Mouse (Mus musculus) forebrain, embryonic 11.5 days (tissue): ENCODE measurements at regions not wholly inside any gene's neighbourhood (a gene's known extent, or its start where the extent isn't known, plus 50 kb on each side); places are given as distances from the start of the nearest gene placed in this dataset.

Source experiments
- ATAC-seq: fragments of 200-750 bp; cut with Nextera tagmentation; replicated peaks from 2 replicates; pipeline ENCODE4 v1.8.0; 2017; ENCODE audit warnings: moderate TSS enrichment; ENCODE audit not compliant: low FRiP score
- DNase-seq: peaks from one replicate; pipeline ENCODE4 v3.0.0-alpha.2; 2017; ENCODE audit warnings: low spot score
- H3K27ac ChIP-seq: fragments of 300-500 bp; sonication (generic); 2 replicates; pipeline ENCODE4 v1.5.1; 2014; ENCODE audit warnings: low read depth, low read length
- H3K27me3 ChIP-seq: fragments of 300-500 bp; sonication (generic); 2 replicates; pipeline ENCODE4 v1.6.1; 2014; ENCODE audit warnings: mild to moderate bottlenecking, low read length, mixed read lengths; ENCODE audit not compliant: control insufficient read depth, insufficient read depth
- H3K36me3 ChIP-seq: fragments of 300-500 bp; sonication (generic); 2 replicates; pipeline ENCODE4 v1.6.1; 2014; ENCODE audit warnings: mild to moderate bottlenecking, low read length, moderate library complexity, mixed read lengths; ENCODE audit not compliant: control insufficient read depth, insufficient read depth
- H3K4me1 ChIP-seq: fragments of 300-500 bp; sonication (generic); replicated peaks from 2 replicates; pipeline ENCODE4 v1.6.1; 2014; ENCODE audit warnings: low read length, mixed read lengths; ENCODE audit not compliant: control insufficient read depth, insufficient read depth
- H3K4me2 ChIP-seq: fragments of 300-500 bp; sonication (generic); 2 replicates; pipeline ENCODE4 v1.6.1; 2014; ENCODE audit warnings: low read depth, mild to moderate bottlenecking, low read length, moderate library complexity, mixed read lengths; ENCODE audit not compliant: severe bottlenecking
- H3K4me3 ChIP-seq: fragments of 300-500 bp; sonication (generic); 2 replicates; pipeline ENCODE4 v1.5.1; 2014; ENCODE audit warnings: low read depth, low read length
- H3K9ac ChIP-seq: fragments of 300-500 bp; sonication (generic); 2 replicates; pipeline ENCODE4 v1.6.1; 2014; ENCODE audit warnings: low read length
- H3K9me3 ChIP-seq: fragments of 300-500 bp; sonication (generic); 2 replicates; pipeline ENCODE4 v1.6.1; 2016; ENCODE audit warnings: low read length, mixed read lengths; ENCODE audit not compliant: control insufficient read depth
- WGBS: fragments of 180-500 bp; shearing (Covaris S2); extraction: QIAGEN DNeasy Blood & Tissue Kit; methylation state at CpG from one replicate; pipeline ENCODE4 v1.1.7; 2014; 5-methylcytosine and 5-hydroxymethylcytosine counted together

- no peak for DNase-seq
- Histone ChIP-seq H3K4me1 (no peaks in the 10 kb centered on the region), H3K4me2 (no peak overlapping the region), H3K9me3 (no peaks in the 10 kb centered on the region), H3K4me3 (no peak overlapping the region), H3K9ac (no peak overlapping the region), H3K27ac (no peak overlapping the region), H3K36me3 (no peaks in the 10 kb centered on the region), H3K27me3 (no peaks in the 10 kb centered on the region)
- WGBS = 79% methylated on average over 1 of the region's 1 CpGs
- no peak for ATAC-seq
Observed at GRCm38 (mm10) chr16:12764608-12765007, 344.9 kb upstream of the Ercc4 start.

GRCm38 (mm10) chr16:12766846-12767245, 342.6 kb upstream of the Ercc4 start:
- Histone ChIP-seq H3K4me2 (no peak overlapping the region), H3K27ac (no peak overlapping the region), H3K4me3 (no peak overlapping the region), H3K4me1 (no peaks in the 10 kb centered on the region), H3K27me3 (no peaks in the 10 kb centered on the region), H3K9me3 (no peaks in the 10 kb centered on the region), H3K36me3 (no peaks in the 10 kb centered on the region), H3K9ac (no peak overlapping the region)
- WGBS = 97% methylated on average over 7 of the region's 7 CpGs
- no peak for DNase-seq
- no peak for ATAC-seq

- no peak for ATAC-seq
- no peaks in the 10 kb centered on the region for H3K36me3 ChIP-seq
- no peak for DNase-seq
- no peaks in the 10 kb centered on the region for H3K4me1 ChIP-seq
- H3K4me3 ChIP-seq = no peak overlapping the region
- H3K9me3 ChIP-seq = no peaks in the 10 kb centered on the region
- no peaks in the 10 kb centered on the region for H3K27me3 ChIP-seq
- H3K4me2 ChIP-seq = no peak overlapping the region
- 80% methylated on average over 2 of the region's 2 CpGs for WGBS
- H3K27ac ChIP-seq = no peak overlapping the region
- no peak overlapping the region for H3K9ac ChIP-seq
Observed at GRCm38 (mm10) chr16:12768161-12768895, 341.2 kb upstream of the Ercc4 start.

- ATAC-seq (no peak), DNase-seq (no peak)
- no peaks in the 10 kb centered on the region for H3K9me3 ChIP-seq
- H3K27me3 ChIP-seq = no peaks in the 10 kb centered on the region
- H3K27ac ChIP-seq = no peak overlapping the region
- no peak overlapping the region for H3K4me2 ChIP-seq
- no peak overlapping the region for H3K9ac ChIP-seq
- H3K4me3 ChIP-seq = no peak overlapping the region
- no peaks in the 10 kb centered on the region for H3K4me1 ChIP-seq
- H3K36me3 ChIP-seq = no peaks in the 10 kb centered on the region
- 89% methylated on average over 5 of the region's 5 CpGs for WGBS
Observed at GRCm38 (mm10) chr16:12770482-12770881, 339.0 kb upstream of the Ercc4 start.

- no peak for ATAC-seq
- no peaks in the 10 kb centered on the region for H3K9me3 ChIP-seq
- H3K4me3 ChIP-seq = no peak overlapping the region
- no peaks in the 10 kb centered on the region for H3K27me3 ChIP-seq
- H3K4me1 ChIP-seq = no peaks in the 10 kb centered on the region
- WGBS = 90% methylated on average over 5 of the region's 5 CpGs
- H3K9ac ChIP-seq = no peak overlapping the region
- no peak overlapping the region for H3K4me2 ChIP-seq
- H3K27ac ChIP-seq = no peak overlapping the region
- no peak for DNase-seq
- H3K36me3 ChIP-seq = no peaks in the 10 kb centered on the region
Observed at GRCm38 (mm10) chr16:12772535-12772934, 336.9 kb upstream of the Ercc4 start.

GRCm38 (mm10) chr16:12775876-12776275, 333.6 kb upstream of the Ercc4 start:
- Histone ChIP-seq H3K4me2 (no peak overlapping the region), H3K4me1 (no peaks in the 10 kb centered on the region), H3K9me3 (no peaks in the 10 kb centered on the region), H3K9ac (no peak overlapping the region), H3K4me3 (no peak overlapping the region), H3K27ac (no peak overlapping the region), H3K36me3 (no peaks in the 10 kb centered on the region), H3K27me3 (no peaks in the 10 kb centered on the region)
- 50% methylated on average over 2 of the region's 2 CpGs for WGBS
- ATAC-seq = no peak
- no peak for DNase-seq

GRCm38 (mm10) chr16:12779079-12779478, 330.4 kb upstream of the Ercc4 start:
- H3K4me2 ChIP-seq = no peak overlapping the region
- H3K9me3 ChIP-seq = no peaks in the 10 kb centered on the region
- no peak overlapping the region for H3K9ac ChIP-seq
- ATAC-seq = no peak
- DNase-seq = no peak
- H3K27me3 ChIP-seq = no peaks in the 10 kb centered on the region
- 78% methylated on average over 3 of the region's 3 CpGs for WGBS
- H3K4me1 ChIP-seq = no peaks in the 10 kb centered on the region
- no peak overlapping the region for H3K27ac ChIP-seq
- H3K36me3 ChIP-seq = no peaks in the 10 kb centered on the region
- H3K4me3 ChIP-seq = no peak overlapping the region

- H3K4me3 ChIP-seq = no peak overlapping the region
- no peaks in the 10 kb centered on the region for H3K4me1 ChIP-seq
- H3K36me3 ChIP-seq = no peaks in the 10 kb centered on the region
- H3K9me3 ChIP-seq = no peaks in the 10 kb centered on the region
- H3K4me2 ChIP-seq = no peak overlapping the region
- WGBS = 83% methylated on average over 3 of the region's 3 CpGs
- H3K27ac ChIP-seq = no peak overlapping the region
- H3K27me3 ChIP-seq = no peaks in the 10 kb centered on the region
- ATAC-seq (no peak), DNase-seq (no peak)
- no peak overlapping the region for H3K9ac ChIP-seq
Observed at GRCm38 (mm10) chr16:12780635-12781034, 328.8 kb upstream of the Ercc4 start.

GRCm38 (mm10) chr16:12785828-12786227, 323.7 kb upstream of the Ercc4 start:
- H3K36me3 ChIP-seq = no peaks in the 10 kb centered on the region
- no peak overlapping the region for H3K27ac ChIP-seq
- DNase-seq (no peak), ATAC-seq (no peak)
- no peak overlapping the region for H3K4me2 ChIP-seq
- no peaks in the 10 kb centered on the region for H3K4me1 ChIP-seq
- H3K9me3 ChIP-seq = no peaks in the 10 kb centered on the region
- H3K9ac ChIP-seq = no peak overlapping the region
- 70% methylated on average over 1 of the region's 1 CpGs for WGBS
- H3K27me3 ChIP-seq = no peaks in the 10 kb centered on the region
- H3K4me3 ChIP-seq = no peak overlapping the region
